23 mouse cellular contexts compared by ENCODE assay signal in the genomic region with DNA sequence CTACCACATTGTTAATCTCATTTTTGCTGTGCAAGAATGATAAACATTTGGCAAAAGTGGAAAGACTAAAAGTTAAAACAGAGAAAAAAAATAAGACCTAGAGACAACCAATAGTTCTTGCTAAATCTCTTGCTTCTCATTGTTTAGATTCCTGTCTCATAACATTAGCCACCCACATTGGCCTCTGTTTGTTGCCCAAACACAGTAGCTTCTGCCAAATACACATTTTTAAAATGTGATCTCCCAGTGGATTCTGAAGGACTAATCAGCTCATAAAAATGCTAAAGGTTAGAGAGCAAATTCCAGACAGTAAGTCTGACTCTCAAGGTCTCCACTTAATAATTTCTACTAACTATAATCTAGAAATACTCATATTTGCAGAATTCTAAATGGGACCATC.
DNase-seq lines count a peak whose midpoint lies in the region; ATAC-seq and TF ChIP-seq lines count a peak whose summit lies in the region.
"Had no signal": no experiment of that assay in that cellular context is flagged by ENCODE, and none has a peak within 500 bp of the region (broad histone marks: within the 10 kb centered on the region; RNA-seq: fewer than 3 reads in every experiment).

No protein-coding gene starts in this region.

- no peak overlapping the region for H3K4me2 ChIP-seq in kidney, embryonic 14.5 days (replicated peaks; ENCODE audit: low read depth, low read length)
- H3K4me2 ChIP-seq in lung, embryonic 15.5 days: no peak overlapping the region
- no peak overlapping the region for H3K4me2 ChIP-seq in forebrain, embryonic 11.5 days (ENCODE audit: low read depth, low read length, severe bottlenecking)
- H3K4me2 ChIP-seq: forebrain, embryonic 15.5 days; heart, embryonic 12.5 days; limb, embryonic 15.5 days; liver, embryonic 15.5 days; neural tube, embryonic 12.5 days had no signal

- no peak overlapping the region for H3K9ac ChIP-seq in kidney, embryonic 14.5 days (ENCODE audit: low read depth, low read length)
- H3K9ac ChIP-seq in lung, embryonic 15.5 days: no peak overlapping the region
- H3K9ac ChIP-seq in forebrain, embryonic 11.5 days (ENCODE audit: low read length): no peak overlapping the region
- H3K9ac ChIP-seq: forebrain, embryonic 15.5 days; heart, embryonic 12.5 days; limb, embryonic 15.5 days; liver, embryonic 15.5 days; neural tube, embryonic 12.5 days had no signal

- DNase-seq in kidney, adult 2 months: peak; percentile 29
- DNase-seq in lung, adult 18-20 months: no peak
- peak; percentile 7 for DNase-seq in NIH3T3 (ENCODE audit: low read depth)
- DNase-seq in lung, postnatal 25 days (ENCODE audit: low spot score): peak; percentile 24
- DNase-seq in forebrain, embryonic 11.5 days (ENCODE audit: low spot score): no peak
- DNase-seq in gastrocnemius, postnatal 36 days: no peak
- DNase-seq: B cell, adult 2 months; cerebellum, adult 9-10 months; gastrocnemius, postnatal 14 days; heart, postnatal 10 days; left cerebral cortex, postnatal 4 days; midbrain, embryonic 14.5 days; thymus, adult 18-20 months; thymus, postnatal 4 days had no signal

- no peaks in the 10 kb centered on the region for H3K27me3 ChIP-seq in kidney, adult 2 months (replicated peaks; ENCODE audit: control insufficient read depth, insufficient read depth, low read length)
- no peaks in the 10 kb centered on the region for H3K27me3 ChIP-seq in kidney, embryonic 14.5 days (ENCODE audit: control insufficient read depth, insufficient read depth, low read length)
- H3K27me3 ChIP-seq in lung, embryonic 15.5 days: no peaks in the 10 kb centered on the region
- H3K27me3 ChIP-seq in forebrain, embryonic 11.5 days (ENCODE audit: control insufficient read depth, insufficient read depth, low read length): no peaks in the 10 kb centered on the region
- H3K27me3 ChIP-seq: CH12.LX; forebrain, embryonic 15.5 days; heart, embryonic 12.5 days; limb, embryonic 15.5 days; liver, embryonic 15.5 days; neural tube, embryonic 12.5 days had no signal

- H3K9me3 ChIP-seq in kidney, embryonic 14.5 days (ENCODE audit: control insufficient read depth, low read length): no peaks in the 10 kb centered on the region
- H3K9me3 ChIP-seq in lung, embryonic 15.5 days: no peaks in the 10 kb centered on the region
- H3K9me3 ChIP-seq in forebrain, embryonic 11.5 days (ENCODE audit: control insufficient read depth, low read length): no peaks in the 10 kb centered on the region
- H3K9me3 ChIP-seq: forebrain, embryonic 15.5 days; G1E; heart, embryonic 12.5 days; limb, embryonic 15.5 days; liver, embryonic 15.5 days; neural tube, embryonic 12.5 days had no signal

- H3K27ac ChIP-seq in kidney, adult 2 months (ENCODE audit: insufficient read depth, low read depth, low read length): no peak overlapping the region
- no peak overlapping the region for H3K27ac ChIP-seq in kidney, embryonic 14.5 days (ENCODE audit: low read depth, low read length)
- H3K27ac ChIP-seq in lung, embryonic 15.5 days: no peak overlapping the region
- H3K27ac ChIP-seq in forebrain, embryonic 11.5 days (ENCODE audit: low read depth, low read length): no peak overlapping the region
- H3K27ac ChIP-seq: forebrain, embryonic 15.5 days; limb, embryonic 15.5 days; liver, embryonic 15.5 days; neural tube, embryonic 12.5 days had no signal

- no peak for TF ChIP-seq POLR2A in kidney, adult 2 months (IDR thresholded peaks at IDR 0.05; ENCODE audit: low read depth, low read length)

- ATAC-seq in kidney, embryonic 14.5 days (ENCODE audit: low FRiP score, low TSS enrichment): no peak
- peak; percentile 39; the same call in 1 of the 2 replicates for ATAC-seq in lung, embryonic 15.5 days (ENCODE audit: borderline replicate concordance, extremely low read depth, low FRiP score, low TSS enrichment)
- no peak for ATAC-seq in forebrain, embryonic 11.5 days (replicated peaks; ENCODE audit: low FRiP score)
- ATAC-seq: forebrain, embryonic 15.5 days had no signal

- intact Hi-C loops in gastrocnemius, postnatal 36 days (cut with DNase I): no loop called here

- TF ChIP-seq CTCF in kidney, adult 2 months (conservative IDR thresholded peaks at IDR 0.05; ENCODE audit: insufficient read depth, insufficient read length, low read depth, low read length): no peak

- no peaks in the 10 kb centered on the region for H3K4me1 ChIP-seq in kidney, adult 2 months (ENCODE audit: control insufficient read depth, insufficient read depth, low read length)
- H3K4me1 ChIP-seq in kidney, embryonic 14.5 days (ENCODE audit: control insufficient read depth, insufficient read depth, low read length): no peaks in the 10 kb centered on the region
- H3K4me1 ChIP-seq in lung, embryonic 15.5 days: no peaks in the 10 kb centered on the region
- H3K4me1 ChIP-seq in forebrain, embryonic 11.5 days (replicated peaks; ENCODE audit: control insufficient read depth, insufficient read depth, low read length): no peaks in the 10 kb centered on the region
- H3K4me1 ChIP-seq: forebrain, embryonic 15.5 days; heart, embryonic 12.5 days; limb, embryonic 15.5 days; liver, embryonic 15.5 days; neural tube, embryonic 12.5 days had no signal

- H3K36me3 ChIP-seq in kidney, adult 2 months (ENCODE audit: control insufficient read depth, insufficient read depth, low read length): no peaks in the 10 kb centered on the region
- no peaks in the 10 kb centered on the region for H3K36me3 ChIP-seq in kidney, embryonic 14.5 days (ENCODE audit: control insufficient read depth, insufficient read depth, low read length)
- H3K36me3 ChIP-seq in lung, embryonic 15.5 days: no peaks in the 10 kb centered on the region
- H3K36me3 ChIP-seq in forebrain, embryonic 11.5 days (ENCODE audit: control insufficient read depth, insufficient read depth, low read length): no peaks in the 10 kb centered on the region
- H3K36me3 ChIP-seq: forebrain, embryonic 15.5 days; G1E; heart, embryonic 12.5 days; limb, embryonic 15.5 days; liver, embryonic 15.5 days; neural tube, embryonic 12.5 days had no signal

- no peak overlapping the region for H3K4me3 ChIP-seq in kidney, adult 2 months (ENCODE audit: insufficient read depth, low read depth, low read length)
- no peak overlapping the region for H3K4me3 ChIP-seq in kidney, embryonic 14.5 days (ENCODE audit: low read length)
- H3K4me3 ChIP-seq in lung, embryonic 15.5 days: no peak overlapping the region
- no peak overlapping the region for H3K4me3 ChIP-seq in forebrain, embryonic 11.5 days (ENCODE audit: low read depth, low read length)
- H3K4me3 ChIP-seq: forebrain, embryonic 15.5 days; heart, embryonic 12.5 days; limb, embryonic 15.5 days; liver, embryonic 15.5 days; neural tube, embryonic 12.5 days had no signal

Comparison
In these comparisons a context has a peak if more than half of its experiments do, and no peak if none do; other contexts are left out.
1. DNase-seq: peak in kidney, adult 2 months (single experiment), NIH3T3 (single experiment) and lung, postnatal 25 days (single experiment); none in lung, adult 18-20 months (0 of 2), forebrain, embryonic 11.5 days (single experiment) and gastrocnemius, postnatal 36 days (0 of 2).